Mouse (Mus musculus): ENCODE results near the gene Apobr. TPM values are rescaled to one million over a fixed set of nuclear protein-coding genes. Genes with fewer than 3 reads are reported as not detected.

The Apobr gene
- polyA plus RNA-seq (2014; fragmentation: Nextera tagmentation; extraction: Ambion mirVana): 0.06 and 0.70 TPM in 2 replicates

DNA sequence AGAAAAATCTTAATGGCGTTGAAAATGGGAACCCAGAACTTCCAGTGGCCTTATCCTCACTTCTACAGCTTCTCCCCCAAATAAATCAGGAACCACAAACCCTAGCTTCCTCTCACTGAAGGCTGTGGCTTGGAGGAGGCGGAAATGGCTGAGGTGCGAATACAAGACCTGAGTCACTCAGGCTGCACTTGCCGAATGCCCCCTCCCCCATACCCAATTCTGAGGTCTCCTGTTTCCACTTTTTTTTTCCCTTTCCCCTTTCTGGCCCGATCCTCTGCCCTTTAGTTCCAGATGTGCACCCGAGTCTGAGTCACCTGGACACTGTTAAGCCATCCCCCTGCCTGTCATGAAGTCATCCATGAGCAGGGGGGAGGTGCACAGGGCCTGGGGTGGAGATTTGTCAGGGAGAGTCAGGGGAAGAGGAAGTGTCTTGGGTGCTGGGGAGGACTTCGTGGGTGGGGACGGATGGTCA, at the start of gene Apobr:
Gene Apobr (plus strand): TSS at position 437 of the 472 bp plus-strand sequence.
- Histone ChIP-seq H3K4me1 (ENCODE audit: control insufficient read depth, insufficient read depth, low read length) (peaks cover 3% of the 10 kb centered on the region; the same call in 1 of the 2 replicates), H3K4me2 (ENCODE audit: low read depth, low read length) (peak within 1 kb of the TSS; percentile 86), H3K4me3 (ENCODE audit: low read depth, low read length) (peak within 1 kb of the TSS; percentile 51), H3K27ac (ENCODE audit: low read depth, low read length) (no peak within 1 kb of the TSS), H3K9me3 (ENCODE audit: control insufficient read depth, low read length) (no peaks in the 10 kb centered on the region), H3K9ac (replicated peaks; ENCODE audit: low read depth, low read length) (no peak within 1 kb of the TSS), H3K27me3 (ENCODE audit: control insufficient read depth, insufficient read depth, low read length) (no peaks in the 10 kb centered on the region), H3K36me3 (ENCODE audit: control insufficient read depth, insufficient read depth, low read length) (no peaks in the 10 kb centered on the region)
- 84% methylated on average over 8 of the region's 8 CpGs for WGBS
- ATAC-seq (ENCODE audit: low read depth): no peak

DNA sequence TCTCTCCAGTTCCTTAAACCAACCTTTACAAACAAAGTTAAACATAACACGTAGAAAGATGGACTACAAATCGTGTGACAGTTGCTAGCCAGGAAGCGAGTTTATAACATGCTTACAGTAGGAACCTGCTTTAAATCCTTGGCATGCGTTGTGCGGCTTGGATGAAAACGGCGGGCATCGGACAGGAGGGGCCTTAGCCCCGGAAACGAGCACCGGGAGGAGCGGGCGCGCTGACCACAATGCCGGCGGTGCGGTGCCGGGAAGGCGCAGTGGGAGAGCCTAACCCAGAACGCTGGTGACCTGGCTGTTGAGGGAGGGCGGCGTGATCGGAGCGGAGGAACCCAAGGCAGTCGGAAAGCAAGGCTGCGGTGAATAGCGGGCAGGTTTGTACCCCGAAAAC, 49.0 kb upstream of the Apobr start:
- peak overlapping the region; percentile 54 for H3K9ac ChIP-seq (replicated peaks; ENCODE audit: low read depth, low read length)
- 2% methylated on average over 28 of the region's 28 CpGs for WGBS
- no peaks in the 10 kb centered on the region for H3K4me1 ChIP-seq (ENCODE audit: control insufficient read depth, insufficient read depth, low read length)
- no peaks in the 10 kb centered on the region for H3K9me3 ChIP-seq (ENCODE audit: control insufficient read depth, low read length)
- H3K27ac ChIP-seq (ENCODE audit: low read depth, low read length): no peak overlapping the region
- peaks cover 6% of the 10 kb centered on the region; the same call in 1 of the 2 replicates for H3K27me3 ChIP-seq (ENCODE audit: control insufficient read depth, insufficient read depth, low read length)
- ATAC-seq (ENCODE audit: low read depth): no peak
- H3K36me3 ChIP-seq (ENCODE audit: control insufficient read depth, insufficient read depth, low read length): no peaks in the 10 kb centered on the region
- peak overlapping the region; percentile 38 for H3K4me3 ChIP-seq (ENCODE audit: low read depth, low read length)
- peak overlapping the region; percentile 87 for H3K4me2 ChIP-seq (ENCODE audit: low read depth, low read length)

DNA sequence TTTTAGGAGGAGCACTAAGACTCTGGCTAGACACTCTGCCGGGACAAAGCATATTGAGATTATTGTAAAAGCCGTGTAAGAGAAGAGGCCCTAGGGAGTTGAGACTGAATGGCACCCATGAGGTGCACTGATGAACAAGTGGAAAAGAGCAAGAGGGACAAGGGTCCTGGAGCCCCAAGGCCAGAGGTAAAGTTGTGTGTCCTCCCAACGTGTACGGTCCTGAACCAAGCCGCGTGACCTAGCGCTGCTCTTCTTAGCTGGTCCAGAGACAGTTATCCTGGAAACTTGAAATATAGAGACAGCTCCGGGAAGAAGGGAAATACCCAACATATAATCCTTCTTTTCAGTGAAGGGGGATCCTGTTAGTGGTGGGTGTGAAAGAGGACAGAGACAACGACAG, 48.3 kb upstream of the Apobr start:
- WGBS: 60% methylated on average over 9 of the region's 9 CpGs
- Histone ChIP-seq H3K9me3 (ENCODE audit: control insufficient read depth, low read length) (no peaks in the 10 kb centered on the region), H3K4me2 (ENCODE audit: low read depth, low read length) (peak overlapping the region; percentile 87), H3K4me1 (ENCODE audit: control insufficient read depth, insufficient read depth, low read length) (no peaks in the 10 kb centered on the region), H3K27me3 (ENCODE audit: control insufficient read depth, insufficient read depth, low read length) (peaks cover 6% of the 10 kb centered on the region; the same call in 1 of the 2 replicates), H3K4me3 (ENCODE audit: low read depth, low read length) (peak overlapping the region; percentile 38), H3K27ac (ENCODE audit: low read depth, low read length) (no peak overlapping the region), H3K36me3 (ENCODE audit: control insufficient read depth, insufficient read depth, low read length) (no peaks in the 10 kb centered on the region), H3K9ac (replicated peaks; ENCODE audit: low read depth, low read length) (no peak overlapping the region; the same call in 1 of the 2 replicates)
- no peak for ATAC-seq (ENCODE audit: low read depth)

DNA sequence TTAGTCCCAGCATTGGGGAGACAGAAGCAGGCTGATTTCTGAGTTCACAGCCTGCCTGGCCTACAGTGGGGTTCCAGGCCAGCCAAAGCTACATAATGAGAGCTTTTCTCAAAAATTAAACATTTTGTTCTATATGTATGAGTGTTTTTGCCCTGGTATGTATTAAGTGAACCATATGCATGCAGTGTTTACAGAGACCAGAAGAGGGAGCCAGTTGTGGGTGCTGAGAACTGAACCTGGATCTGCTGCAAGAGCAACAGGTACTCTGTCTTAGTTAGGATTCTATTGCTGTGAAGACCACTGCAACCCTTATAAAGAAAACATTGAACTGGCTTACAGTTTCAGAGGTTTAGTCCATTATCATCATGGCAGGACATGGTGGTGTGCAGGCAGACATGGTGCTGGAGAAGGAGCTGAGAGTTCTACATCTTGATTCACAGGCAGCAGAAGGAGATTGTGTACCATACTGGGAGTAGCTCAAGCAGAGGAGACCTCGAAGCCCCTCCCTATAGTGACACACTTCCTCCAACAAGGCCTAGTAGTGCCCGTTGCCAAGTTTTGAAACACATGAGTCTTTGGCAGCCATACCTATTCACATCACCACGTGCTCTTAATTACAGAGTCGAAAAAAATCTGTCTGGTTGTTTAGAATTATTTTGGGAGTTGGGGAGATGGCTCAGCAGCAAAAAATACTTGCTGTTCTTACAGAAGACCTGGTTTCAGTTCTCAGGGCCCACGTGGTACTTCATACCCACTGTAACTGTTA, 46.7 kb upstream of the Apobr start:
- Histone ChIP-seq H3K4me2 (ENCODE audit: low read depth, low read length) (no peak overlapping the region), H3K9ac (replicated peaks; ENCODE audit: low read depth, low read length) (no peak overlapping the region), H3K27ac (ENCODE audit: low read depth, low read length) (no peak overlapping the region), H3K4me3 (ENCODE audit: low read depth, low read length) (no peak overlapping the region), H3K4me1 (ENCODE audit: control insufficient read depth, insufficient read depth, low read length) (no peaks in the 10 kb centered on the region), H3K9me3 (ENCODE audit: control insufficient read depth, low read length) (no peaks in the 10 kb centered on the region), H3K27me3 (ENCODE audit: control insufficient read depth, insufficient read depth, low read length) (peaks cover 6% of the 10 kb centered on the region; the same call in 1 of the 2 replicates), H3K36me3 (ENCODE audit: control insufficient read depth, insufficient read depth, low read length) (no peaks in the 10 kb centered on the region)
- WGBS: 75% methylated on average over 5 of the region's 5 CpGs
- no peak for ATAC-seq (ENCODE audit: low read depth)

DNA sequence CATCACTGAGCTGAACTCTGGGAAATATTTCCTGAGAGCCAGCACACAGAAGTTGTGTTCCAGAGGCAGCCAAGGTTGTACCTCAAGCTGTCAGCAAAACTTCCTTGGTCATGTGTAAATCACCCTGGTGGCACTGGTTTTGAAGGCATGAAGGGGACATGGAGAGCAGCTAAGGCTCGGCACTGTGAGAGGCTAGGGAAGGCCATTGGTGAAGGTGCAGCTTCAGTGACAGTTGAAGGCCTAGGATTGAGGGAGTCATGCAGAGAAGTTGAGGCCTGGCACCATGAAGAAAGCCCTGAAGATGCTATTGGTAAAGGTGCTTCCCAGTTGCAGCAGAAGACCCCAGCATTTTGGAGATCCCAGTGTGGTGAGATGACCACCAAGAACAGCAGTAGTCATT, 43.1 kb upstream of the Apobr start:
- H3K36me3 ChIP-seq (ENCODE audit: control insufficient read depth, insufficient read depth, low read length): peaks cover 13% of the 10 kb centered on the region
- no peak overlapping the region for H3K4me3 ChIP-seq (ENCODE audit: low read depth, low read length)
- no peaks in the 10 kb centered on the region for H3K4me1 ChIP-seq (ENCODE audit: control insufficient read depth, insufficient read depth, low read length)
- no peaks in the 10 kb centered on the region for H3K9me3 ChIP-seq (ENCODE audit: control insufficient read depth, low read length)
- 87% methylated on average over 1 of the region's 1 CpGs for WGBS
- H3K4me2 ChIP-seq (ENCODE audit: low read depth, low read length): no peak overlapping the region
- ATAC-seq (ENCODE audit: low read depth): no peak
- H3K9ac ChIP-seq (replicated peaks; ENCODE audit: low read depth, low read length): no peak overlapping the region
- no peak overlapping the region for H3K27ac ChIP-seq (ENCODE audit: low read depth, low read length)
- H3K27me3 ChIP-seq (ENCODE audit: control insufficient read depth, insufficient read depth, low read length): 0 out of 2 replicates have a peak, but pooled peaks cover 2% of the 10 kb centered on the region

DNA sequence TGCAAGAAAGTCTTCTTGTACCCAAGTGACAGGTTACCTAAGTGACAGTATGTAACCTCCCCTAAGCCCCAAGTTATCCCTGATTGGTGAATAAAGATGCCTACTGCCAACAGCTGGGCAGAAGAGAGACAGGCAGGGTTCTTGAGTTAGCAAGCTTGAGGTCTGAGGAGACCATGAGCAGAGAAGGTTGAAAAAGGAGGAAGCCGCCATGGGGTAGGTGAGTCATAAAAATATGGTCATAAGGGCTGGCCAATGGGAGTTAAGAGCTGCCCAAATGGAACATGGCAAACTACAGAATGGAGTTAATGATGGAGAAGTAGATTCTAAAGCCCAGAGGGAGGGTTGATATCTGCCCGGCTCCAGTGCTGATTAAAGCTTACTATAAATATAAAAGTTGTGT, 39.1 kb upstream of the Apobr start:
- peaks cover 50% of the 10 kb centered on the region for H3K36me3 ChIP-seq (ENCODE audit: control insufficient read depth, insufficient read depth, low read length)
- 96% methylated on average over 2 of the region's 2 CpGs for WGBS
- no peak overlapping the region for H3K4me2 ChIP-seq (ENCODE audit: low read depth, low read length)
- H3K9me3 ChIP-seq (ENCODE audit: control insufficient read depth, low read length): no peaks in the 10 kb centered on the region
- no peak overlapping the region for H3K27ac ChIP-seq (ENCODE audit: low read depth, low read length)
- no peaks in the 10 kb centered on the region for H3K27me3 ChIP-seq (ENCODE audit: control insufficient read depth, insufficient read depth, low read length)
- H3K9ac ChIP-seq (replicated peaks; ENCODE audit: low read depth, low read length): no peak overlapping the region
- ATAC-seq (ENCODE audit: low read depth): no peak
- H3K4me3 ChIP-seq (ENCODE audit: low read depth, low read length): no peak overlapping the region
- no peaks in the 10 kb centered on the region for H3K4me1 ChIP-seq (ENCODE audit: control insufficient read depth, insufficient read depth, low read length)

DNA sequence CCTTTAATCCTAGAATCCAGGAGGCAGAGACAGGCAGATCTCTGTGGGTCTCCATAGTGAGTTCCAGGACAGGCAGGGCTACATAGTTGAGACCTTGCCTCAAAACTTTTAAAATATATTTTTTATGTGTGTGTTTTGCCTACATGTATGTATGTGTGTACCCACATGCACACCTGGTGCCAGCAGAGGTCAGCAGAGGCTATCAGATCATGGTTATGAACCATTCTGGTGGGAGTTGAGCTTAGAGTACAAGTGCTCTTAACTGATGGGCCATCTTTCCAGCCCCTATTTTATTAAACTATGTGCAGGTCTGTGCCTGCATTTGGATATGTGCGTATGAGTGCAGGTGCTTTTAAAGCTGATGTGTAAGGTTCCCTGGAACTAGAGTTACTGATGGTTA, 29.9 kb upstream of the Apobr start:
- ATAC-seq (ENCODE audit: low read depth): no peak
- no peaks in the 10 kb centered on the region for H3K4me1 ChIP-seq (ENCODE audit: control insufficient read depth, insufficient read depth, low read length)
- peaks cover 90% of the 10 kb centered on the region for H3K36me3 ChIP-seq (ENCODE audit: control insufficient read depth, insufficient read depth, low read length)
- WGBS: 100% methylated on average over 1 of the region's 1 CpGs
- H3K27ac ChIP-seq (ENCODE audit: low read depth, low read length): no peak overlapping the region
- no peak overlapping the region for H3K4me2 ChIP-seq (ENCODE audit: low read depth, low read length)
- H3K9me3 ChIP-seq (ENCODE audit: control insufficient read depth, low read length): no peaks in the 10 kb centered on the region
- no peaks in the 10 kb centered on the region for H3K27me3 ChIP-seq (ENCODE audit: control insufficient read depth, insufficient read depth, low read length)
- no peak overlapping the region for H3K4me3 ChIP-seq (ENCODE audit: low read depth, low read length)
- no peak overlapping the region for H3K9ac ChIP-seq (replicated peaks; ENCODE audit: low read depth, low read length)

DNA sequence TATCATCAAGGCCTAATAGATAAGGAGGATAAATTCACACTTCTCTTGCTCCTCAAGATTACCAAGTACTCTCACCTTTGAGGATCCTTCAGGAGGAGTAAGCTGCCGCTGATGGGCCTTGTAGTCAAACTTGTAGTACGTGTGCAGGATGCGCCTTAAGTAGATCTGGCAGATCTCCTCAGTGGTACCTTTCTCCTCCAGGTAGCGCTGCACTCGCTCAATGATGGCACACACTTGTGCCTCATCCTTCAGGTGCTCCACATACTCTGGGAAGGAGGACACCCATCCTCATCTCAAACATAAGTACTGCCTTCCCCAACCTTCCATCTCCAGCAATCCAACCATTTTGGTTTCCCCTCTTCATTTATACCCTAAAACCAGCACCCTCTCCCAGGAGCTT, 28.1 kb upstream of the Apobr start:
- H3K4me1 ChIP-seq (ENCODE audit: control insufficient read depth, insufficient read depth, low read length): no peaks in the 10 kb centered on the region
- no peak overlapping the region for H3K9ac ChIP-seq (replicated peaks; ENCODE audit: low read depth, low read length)
- peaks cover 86% of the 10 kb centered on the region for H3K36me3 ChIP-seq (ENCODE audit: control insufficient read depth, insufficient read depth, low read length)
- no peaks in the 10 kb centered on the region for H3K27me3 ChIP-seq (ENCODE audit: control insufficient read depth, insufficient read depth, low read length)
- no peaks in the 10 kb centered on the region for H3K9me3 ChIP-seq (ENCODE audit: control insufficient read depth, low read length)
- no peak overlapping the region for H3K4me2 ChIP-seq (ENCODE audit: low read depth, low read length)
- WGBS: 99% methylated on average over 5 of the region's 5 CpGs
- no peak for ATAC-seq (ENCODE audit: low read depth)
- no peak overlapping the region for H3K4me3 ChIP-seq (ENCODE audit: low read depth, low read length)
- H3K27ac ChIP-seq (ENCODE audit: low read depth, low read length): no peak overlapping the region

DNA sequence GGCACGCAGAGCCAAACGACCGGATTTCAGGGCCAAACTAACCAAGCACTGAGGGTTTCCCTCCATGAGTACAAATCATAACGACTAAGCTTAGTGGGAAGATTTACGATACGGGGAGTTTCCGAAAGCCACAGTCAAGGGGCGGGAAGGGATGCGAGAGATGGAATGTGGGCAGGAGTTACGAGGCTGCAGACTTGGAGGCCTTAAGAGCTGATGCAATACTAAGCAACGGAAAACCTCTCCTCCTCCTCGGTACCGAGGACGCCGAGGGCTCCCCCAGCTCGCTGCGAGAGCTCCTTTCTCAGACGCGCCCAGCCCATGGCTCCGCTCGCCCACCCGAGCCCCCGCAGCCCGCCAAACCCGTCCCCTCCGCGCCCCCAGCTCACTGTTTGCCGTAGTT, 19.0 kb upstream of the Apobr start:
- no peaks in the 10 kb centered on the region for H3K9me3 ChIP-seq (ENCODE audit: control insufficient read depth, low read length)
- peak overlapping the region; percentile 96 for H3K4me3 ChIP-seq (ENCODE audit: low read depth, low read length)
- peak overlapping the region; percentile 62 for H3K27ac ChIP-seq (ENCODE audit: low read depth, low read length)
- peaks cover 36% of the 10 kb centered on the region for H3K36me3 ChIP-seq (ENCODE audit: control insufficient read depth, insufficient read depth, low read length)
- peak; percentile 38 for ATAC-seq (ENCODE audit: low read depth)
- H3K4me1 ChIP-seq (ENCODE audit: control insufficient read depth, insufficient read depth, low read length): peaks cover 7% of the 10 kb centered on the region
- H3K4me2 ChIP-seq (ENCODE audit: low read depth, low read length): peak overlapping the region; percentile 74
- peak overlapping the region; percentile 81 for H3K9ac ChIP-seq (replicated peaks; ENCODE audit: low read depth, low read length)
- H3K27me3 ChIP-seq (ENCODE audit: control insufficient read depth, insufficient read depth, low read length): no peaks in the 10 kb centered on the region
- WGBS: under 1% methylated on average over 27 of the region's 28 CpGs

Measured in neural tube, embryonic 14.5 days (tissue).